Mouse (Mus musculus) erythroid progenitor cell, adult 5-6 weeks (primary cell): ENCODE results near the gene Fbln5. TPM values are rescaled to one million over a fixed set of nuclear protein-coding genes. Genes with fewer than 3 reads are reported as not detected.

Experiments used
- ATAC-seq: replicated peaks from 2 replicates; pipeline ENCODE4 v1.8.0; 2016; ENCODE audit warnings: moderate number of reproducible peaks, mild to moderate bottlenecking, moderate TSS enrichment, inconsistent platforms; ENCODE audit not compliant: poor library complexity, low FRiP score, severe bottlenecking
- total RNA-seq, 2 experiments: library from RNA; stranded (forward) in 1 of 2; stranded (reverse) in 1 of 2; fragments of 150-400 nt in 1 of 2; fragments of 186-747, 209-891 nt in 1 of 2; gene quantifications; 2 replicates each; pipeline versions ENCODE4 v1.2.3 to v1.2.4; 2015 to 2017; ENCODE audit warnings: low replicate concordance in 2 of 2

Gene Fbln5
- total RNA-seq, 2 experiments from 2014 or later: not detected

DNA sequence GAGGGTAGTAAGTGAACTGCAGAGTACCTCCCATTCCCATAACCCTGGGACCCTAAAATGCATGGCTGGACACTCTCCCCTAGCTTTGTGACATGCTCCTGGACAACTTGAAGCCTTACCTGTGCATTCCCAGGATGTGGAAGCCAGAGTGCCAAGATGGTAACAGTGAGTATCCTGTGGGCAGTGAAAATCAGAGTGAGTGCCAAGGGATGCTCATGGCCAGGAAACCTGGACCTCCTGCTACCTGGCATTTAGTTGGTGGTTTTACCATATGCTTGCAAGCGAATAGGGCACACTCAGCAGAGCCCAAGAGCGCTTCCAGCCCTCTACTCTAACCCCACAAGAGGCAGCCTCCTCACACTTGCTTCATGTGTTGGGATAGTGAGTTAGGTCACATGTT, 4.4 kb downstream of the Fbln5 start:
- no peak for ATAC-seq

DNA sequence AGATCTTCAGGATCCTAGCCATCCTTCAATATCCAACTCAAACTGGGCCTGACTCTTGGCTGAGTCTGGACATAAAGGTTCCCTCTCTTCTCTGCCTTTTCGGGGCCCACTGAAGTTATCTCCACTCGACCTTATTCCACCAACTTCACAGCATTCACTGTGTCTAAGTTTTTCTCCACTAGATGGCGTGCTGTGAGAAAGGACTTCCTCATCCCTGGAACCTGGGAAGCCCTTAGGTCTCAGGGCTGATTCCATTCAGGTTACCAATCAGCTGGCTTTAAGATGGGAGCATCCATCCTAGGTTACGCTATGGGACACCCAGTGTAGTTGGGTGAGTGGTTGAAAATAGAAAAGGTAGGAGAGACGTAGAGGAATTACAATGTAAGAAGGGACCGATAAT, 7.7 kb downstream of the Fbln5 start:
- ATAC-seq: no peak

GRCm38 (mm10) chr12:101810515-101810914, 8.3 kb downstream of the Fbln5 start:
- no peak for ATAC-seq

- no peak for ATAC-seq
These were observed 11.5 kb downstream of the Fbln5 start for GRCm38 (mm10) chr12:101807400-101807799.

- no peak for ATAC-seq
These were observed 16.4 kb downstream of the Fbln5 start for GRCm38 (mm10) chr12:101802445-101802844.

DNA sequence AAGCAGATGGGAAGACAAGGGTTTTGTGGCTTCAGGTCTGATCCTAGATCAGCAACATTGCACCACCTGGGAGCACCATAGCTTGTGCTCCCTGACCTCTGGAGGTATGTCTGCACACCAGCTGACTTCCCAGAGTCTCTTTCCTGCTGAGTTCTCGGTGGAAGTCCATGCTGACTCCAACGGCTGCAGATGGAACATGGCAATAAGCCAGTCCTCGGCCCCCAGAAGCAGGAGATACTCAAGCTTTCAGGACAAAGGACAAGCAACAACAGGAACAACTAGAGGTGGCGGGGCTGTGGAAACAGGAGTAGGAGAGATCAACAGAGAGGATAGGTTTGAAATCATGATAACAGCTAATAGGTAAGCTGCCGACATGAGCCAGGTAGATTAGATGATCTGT, 17.1 kb downstream of the Fbln5 start:
- no peak for ATAC-seq

- no peak for ATAC-seq
These were observed 17.8 kb downstream of the Fbln5 start for GRCm38 (mm10) chr12:101801051-101801450.

DNA sequence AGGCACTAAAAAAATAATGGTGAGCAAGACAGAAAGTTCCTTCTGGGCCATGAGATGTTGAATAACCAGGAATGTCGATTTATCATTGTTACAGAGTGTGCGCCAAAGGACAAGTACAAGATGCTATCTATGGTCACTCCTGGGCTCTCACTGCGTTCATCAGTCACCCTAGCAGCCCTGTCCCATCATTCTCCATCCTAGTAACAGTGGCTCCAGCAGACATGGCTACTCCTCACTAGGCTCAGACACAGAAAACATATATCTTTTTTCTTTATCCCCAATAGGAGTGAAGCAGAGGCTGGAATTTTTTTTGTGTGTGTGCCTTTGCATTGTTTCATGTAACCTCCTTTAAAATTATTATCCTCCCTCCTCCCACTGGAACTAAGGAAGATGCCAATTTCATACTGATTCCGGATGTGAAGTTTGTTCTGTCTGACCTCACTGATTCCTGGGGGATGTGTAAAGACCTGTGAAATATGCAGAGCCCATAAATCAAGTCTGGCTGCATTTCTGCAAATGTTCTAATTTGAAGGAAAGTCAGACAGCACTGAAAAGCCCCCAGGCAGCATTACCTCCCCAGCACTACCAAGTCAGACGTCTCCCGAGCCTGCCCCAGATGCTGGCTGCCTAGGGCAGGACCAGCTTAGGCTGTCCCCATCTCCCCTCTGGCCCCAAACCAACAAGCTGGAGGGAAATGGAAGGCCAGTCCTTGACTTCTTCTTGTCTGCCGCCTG, 20.5 kb downstream of the Fbln5 start:
- no peak for ATAC-seq

DNA sequence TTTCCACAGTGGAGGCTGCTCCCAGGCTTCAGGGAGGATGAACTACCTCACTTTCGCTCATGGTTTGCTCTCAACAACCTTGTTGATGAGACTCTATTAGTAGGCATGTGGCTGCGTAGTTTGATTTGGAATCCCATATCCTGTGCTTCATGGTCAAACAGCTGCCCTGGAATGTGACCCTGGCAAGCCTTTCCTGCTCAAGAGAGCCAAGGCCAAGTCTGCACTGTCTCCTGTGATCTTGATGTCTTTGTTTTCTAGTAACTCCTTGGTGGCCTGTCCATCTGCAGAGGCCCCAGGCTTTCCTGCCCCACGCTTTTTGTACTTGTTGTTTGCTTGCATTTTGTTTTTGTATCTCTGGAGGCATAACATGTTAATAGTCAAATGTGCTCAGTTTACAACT, 24.4 kb downstream of the Fbln5 start:
- ATAC-seq: no peak

DNA sequence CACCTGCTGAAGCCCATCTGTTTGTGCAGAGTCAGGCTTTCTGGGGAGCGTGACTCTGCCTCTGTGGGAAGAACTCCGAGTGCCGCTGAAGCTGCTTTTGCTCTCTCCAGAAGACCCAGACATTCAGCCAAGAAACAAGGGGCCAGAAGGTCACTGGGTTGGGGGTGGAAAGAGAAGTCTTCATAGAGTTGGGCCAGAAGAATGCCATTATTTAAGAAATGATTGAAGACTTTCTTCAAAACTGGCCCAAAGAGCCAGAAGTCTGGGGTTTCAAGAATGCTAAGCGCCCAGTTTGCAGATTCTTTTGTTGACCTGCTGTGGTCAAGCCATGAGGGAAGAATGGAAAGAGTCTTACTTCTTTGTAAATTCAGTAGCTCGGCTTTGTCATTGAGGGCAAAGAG, 25.6 kb downstream of the Fbln5 start:
- no peak for ATAC-seq

DNA sequence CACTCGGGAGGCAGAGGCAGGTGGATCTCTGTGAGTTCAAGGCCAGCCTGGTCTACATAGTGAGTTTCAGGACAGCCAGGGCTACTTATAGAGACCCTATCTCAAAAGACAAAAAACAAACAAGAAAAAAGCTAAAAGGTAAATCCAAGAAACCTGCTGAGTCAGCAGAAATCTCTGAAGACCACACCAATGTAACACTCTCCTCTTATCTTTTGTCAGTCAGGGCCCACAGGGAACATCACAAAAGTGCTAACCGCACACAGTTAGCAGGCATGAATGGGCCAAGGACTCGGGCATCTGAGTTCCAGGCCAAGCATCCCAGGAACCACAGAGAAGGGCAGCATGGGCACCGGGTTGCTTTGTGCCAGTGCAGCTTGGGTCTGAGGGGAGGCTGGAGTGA, 26.2 kb downstream of the Fbln5 start:
- no peak for ATAC-seq

DNA sequence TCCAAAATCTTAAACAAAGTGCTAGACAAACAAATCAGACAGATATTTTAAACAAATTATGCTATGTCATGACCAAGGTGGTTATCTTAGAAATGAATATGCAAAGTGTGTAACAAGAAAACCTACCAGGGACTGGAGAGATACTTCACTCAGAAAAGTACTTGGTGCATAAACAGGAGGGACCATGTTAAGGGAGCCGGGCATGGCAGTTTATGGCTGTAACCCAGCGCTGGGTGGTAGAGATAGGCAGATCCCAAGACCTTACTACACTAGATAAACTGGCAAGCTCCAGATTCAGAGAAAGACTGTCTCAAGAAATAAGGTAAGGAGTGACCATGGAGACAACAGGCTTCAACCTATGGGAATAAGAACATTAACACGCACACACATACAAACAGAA, 29.1 kb downstream of the Fbln5 start:
- ATAC-seq: no peak

GRCm38 (mm10) chr12:101789250-101789649, 29.6 kb downstream of the Fbln5 start:
- ATAC-seq: no peak

DNA sequence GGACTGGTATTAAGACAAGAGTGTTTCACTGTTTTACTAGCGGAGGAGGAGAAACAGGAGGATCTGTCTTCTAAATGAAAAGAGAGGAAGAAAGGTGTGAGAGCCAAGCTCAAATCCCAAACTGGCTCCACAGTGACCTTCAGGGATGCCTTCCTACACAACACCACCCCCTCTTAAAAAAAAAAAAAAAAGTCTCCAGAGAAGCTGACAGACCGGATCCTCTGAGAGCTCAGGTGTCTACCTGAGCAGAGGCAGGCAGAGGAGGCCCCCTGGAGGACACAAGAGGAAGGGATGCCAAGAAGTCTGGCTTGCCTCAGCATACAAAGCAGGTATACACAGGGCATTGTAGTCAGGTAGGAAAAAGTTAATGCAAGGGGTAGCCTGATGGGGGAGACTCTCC, 36.1 kb downstream of the Fbln5 start:
- ATAC-seq: no peak

GRCm38 (mm10) chr12:101780915-101781314, 37.9 kb downstream of the Fbln5 start:
- no peak for ATAC-seq

GRCm38 (mm10) chr12:101777613-101778325, 41.1 kb downstream of the Fbln5 start:
- no peak for ATAC-seq

GRCm38 (mm10) chr12:101776383-101776782, 42.5 kb downstream of the Fbln5 start:
- ATAC-seq: no peak

- ATAC-seq: no peak
These were observed 44.7 kb downstream of the Fbln5 start for GRCm38 (mm10) chr12:101774116-101774515.

GRCm38 (mm10) chr12:101772962-101773361, 45.9 kb downstream of the Fbln5 start:
- no peak for ATAC-seq

DNA sequence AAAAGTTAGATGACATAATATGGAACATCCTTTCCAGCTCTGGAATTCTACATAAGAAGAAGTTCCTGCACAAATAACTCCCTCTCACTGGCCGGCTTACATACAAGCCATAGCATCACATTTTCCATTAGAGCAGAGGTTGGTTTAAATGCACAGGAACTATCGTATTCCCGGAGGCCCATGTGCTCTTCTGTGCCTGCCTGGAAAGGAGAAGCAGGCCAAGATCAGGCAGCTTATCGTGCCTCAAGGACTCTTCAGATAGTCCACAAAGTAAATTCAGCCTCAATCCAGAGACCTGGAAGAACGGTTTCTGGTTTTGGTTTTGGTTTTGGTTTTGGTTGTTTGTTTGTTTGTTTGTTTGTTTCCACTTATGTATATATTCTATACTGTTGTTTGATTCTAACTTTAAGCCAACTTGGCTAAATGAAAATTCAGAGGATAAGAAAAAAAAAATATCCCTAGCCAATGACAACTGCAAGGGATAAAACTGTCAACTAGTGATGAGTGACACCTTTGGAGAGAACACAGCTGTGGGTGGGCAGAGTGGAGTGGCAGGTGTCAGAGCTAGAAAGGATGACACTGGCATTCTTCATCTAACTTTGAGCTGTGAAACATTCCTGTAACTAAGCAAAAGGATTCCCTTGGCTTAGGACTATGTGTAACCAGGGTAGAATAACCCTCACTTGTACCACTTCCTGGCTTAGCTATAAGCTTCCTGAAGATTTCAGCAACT, 48.4 kb downstream of the Fbln5 start:
- ATAC-seq: no peak
